Mouse (Mus musculus) cerebellum, adult (tissue): ENCODE measurements around the gene Wiz.

Experiments
- ATAC-seq: cut with Nextera tagmentation; 2 replicates; pipeline ENCODE4 v1.9.2; 2017; ENCODE audit warnings: mild to moderate bottlenecking, moderate library complexity, mixed read lengths; ENCODE audit not compliant: insufficient number of reproducible peaks, low FRiP score, low TSS enrichment

Wiz gene

GRCm38 (mm10) chr17:32307963-32308362, 81.3 kb downstream of the Wiz start:
- no peak for ATAC-seq
